Mouse (Mus musculus) testis, adult 2 months (tissue): ENCODE data around the gene Lhx4.

Experiments used
- CTCF ChIP-seq: fragments of 200-500 bp; IDR thresholded peaks from 2 replicates; pipeline ENCODE4 v1.5.1; 2012; ENCODE audit warnings: low read depth, mild to moderate bottlenecking, inconsistent platforms, low read length, moderate library complexity; ENCODE audit not compliant: control insufficient read depth, insufficient read depth, insufficient replicate concordance
- POLR2A ChIP-seq: fragments of 200-500 bp; IDR thresholded peaks from 2 replicates; pipeline ENCODE4 v1.6.1; 2012; ENCODE audit warnings: low read depth, mild to moderate bottlenecking, inconsistent platforms, low read length, moderate library complexity; ENCODE audit not compliant: control insufficient read depth

DNA sequence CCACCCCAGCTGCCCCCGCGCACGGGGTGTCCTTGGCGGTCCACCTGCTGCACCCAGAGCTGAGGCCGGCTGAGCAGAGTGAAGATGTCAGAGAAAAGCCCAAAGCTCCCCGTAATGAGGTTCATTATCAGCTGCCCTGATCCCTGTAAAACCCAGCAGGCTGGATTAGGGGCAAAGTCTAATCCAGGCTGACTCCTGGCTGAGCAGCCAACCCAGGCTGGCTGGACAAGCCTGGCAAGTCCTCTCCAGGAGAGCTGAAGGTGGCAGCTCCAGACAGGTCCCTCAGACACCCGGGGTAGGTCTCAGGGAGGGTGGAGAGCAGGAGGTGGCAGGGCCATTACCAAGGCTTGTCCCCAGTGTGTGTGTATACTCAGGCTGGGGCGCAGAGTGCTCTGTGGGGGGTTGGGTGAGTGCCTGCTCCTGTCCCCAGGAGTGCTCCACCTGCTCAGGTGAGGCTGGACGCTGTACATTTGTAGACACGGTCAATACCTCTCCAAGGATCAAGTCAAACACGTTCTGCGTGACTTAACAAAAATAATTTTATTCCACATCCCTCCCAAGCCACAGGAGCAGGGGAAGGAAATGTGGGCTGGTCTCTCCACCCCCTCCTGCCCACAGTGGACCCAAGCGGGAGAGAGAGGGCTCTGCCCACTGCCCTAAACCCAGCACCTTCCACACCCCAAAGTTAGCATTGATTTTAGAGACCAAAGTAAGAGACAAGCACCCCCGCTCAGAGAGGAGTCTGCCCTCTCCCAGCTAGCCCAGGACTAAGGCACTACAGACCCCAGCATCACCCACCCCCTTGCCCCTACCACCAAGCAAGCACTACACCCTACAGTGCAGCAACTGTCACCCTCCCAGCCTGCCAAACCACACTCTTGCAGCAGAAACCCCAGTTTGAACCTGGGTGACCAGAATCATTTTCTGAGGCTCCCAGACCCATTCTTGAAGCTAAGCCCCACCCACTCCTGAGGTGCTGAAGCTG, 26.4 kb upstream of the Lhx4 start:
- TF ChIP-seq CTCF (no peak), POLR2A (no peak)
